Mouse (Mus musculus): ENCODE measurements around the gene Mepe. TPM values are rescaled to one million over a fixed set of nuclear protein-coding genes. Genes with fewer than 3 reads are reported as not detected.

The Mepe gene
- total and polyA plus RNA-seq, 2 experiments from 2014 or later = not detected

- no peak for TF ChIP-seq CTCF (IDR thresholded peaks at IDR 0.05; ENCODE audit: low read depth)
- DNase-seq (ENCODE audit: low spot score) = no peak
- Histone ChIP-seq H3K27me3 (ENCODE audit: insufficient read depth, low read length) (no peaks in the 10 kb centered on the region), H3K4me3 (ENCODE audit: low read length) (no peak overlapping the region), H3K9me3 (ENCODE audit: low read length) (no peaks in the 10 kb centered on the region), H3K9ac (replicated peaks; ENCODE audit: low read length) (no peak overlapping the region), H3K4me1 (ENCODE audit: insufficient read depth, low read length) (no peaks in the 10 kb centered on the region), H3K4me2 (ENCODE audit: low read depth, low read length) (no peak overlapping the region), H3K27ac (no peak overlapping the region), H3K36me3 (ENCODE audit: insufficient read depth, low read length) (no peaks in the 10 kb centered on the region)
- 90% methylated on average over 4 of the region's 4 CpGs for WGBS
- ATAC-seq = no peak
These were observed 46.2 kb downstream of the Mepe start for GRCm38 (mm10) chr5:104371284-104371683.

DNA sequence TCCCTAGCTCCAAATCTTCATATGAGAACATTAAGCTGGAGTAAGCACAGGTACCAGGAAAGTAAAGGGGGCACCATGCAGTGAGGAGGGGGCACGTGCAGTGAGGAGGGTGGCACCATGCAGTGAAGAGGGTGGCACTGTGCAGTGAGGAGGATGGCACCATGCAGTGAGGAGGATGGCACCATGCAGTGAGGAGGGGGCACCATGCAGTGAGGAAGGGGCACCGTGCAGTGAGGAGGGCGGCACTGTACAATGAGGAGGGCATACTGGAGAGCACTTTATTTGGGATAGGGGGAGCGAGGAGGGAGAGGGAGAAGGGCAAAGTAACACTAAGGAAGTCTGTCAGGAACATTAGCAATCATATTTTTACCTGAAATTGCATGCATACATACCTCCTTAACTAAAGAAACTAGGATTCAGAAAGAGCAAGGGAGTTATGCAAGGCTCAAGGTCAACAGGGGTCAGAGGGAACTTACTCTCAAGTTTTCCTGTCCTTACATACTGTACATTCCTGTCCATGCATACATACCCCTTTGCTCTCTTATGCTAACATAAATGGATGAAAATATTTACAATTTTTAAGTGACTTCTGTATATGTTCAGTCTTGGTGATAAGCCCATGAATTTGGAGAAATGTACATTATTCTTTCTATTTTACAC lies 48.6 kb downstream of the Mepe start:
- no peak overlapping the region for H3K4me3 ChIP-seq (ENCODE audit: low read length)
- H3K27me3 ChIP-seq (ENCODE audit: insufficient read depth, low read length) = no peaks in the 10 kb centered on the region
- DNase-seq (ENCODE audit: low spot score) = no peak
- no peak overlapping the region for H3K9ac ChIP-seq (replicated peaks; ENCODE audit: low read length)
- no peaks in the 10 kb centered on the region for H3K9me3 ChIP-seq (ENCODE audit: low read length)
- 86% methylated on average over 4 of the region's 4 CpGs for WGBS
- no peak overlapping the region for H3K27ac ChIP-seq
- no peak for TF ChIP-seq CTCF (IDR thresholded peaks at IDR 0.05; ENCODE audit: low read depth)
- H3K36me3 ChIP-seq (ENCODE audit: insufficient read depth, low read length) = no peaks in the 10 kb centered on the region
- no peak overlapping the region for H3K4me2 ChIP-seq (ENCODE audit: low read depth, low read length)
- ATAC-seq = no peak
- no peaks in the 10 kb centered on the region for H3K4me1 ChIP-seq (ENCODE audit: insufficient read depth, low read length)

GRCm38 (mm10) chr5:104374308-104374660 lies 49.2 kb downstream of the Mepe start:
- Histone ChIP-seq H3K4me1 (ENCODE audit: insufficient read depth, low read length) (no peaks in the 10 kb centered on the region), H3K9me3 (ENCODE audit: low read length) (no peaks in the 10 kb centered on the region), H3K4me2 (ENCODE audit: low read depth, low read length) (no peak overlapping the region), H3K27ac (no peak overlapping the region), H3K9ac (replicated peaks; ENCODE audit: low read length) (no peak overlapping the region), H3K36me3 (ENCODE audit: insufficient read depth, low read length) (no peaks in the 10 kb centered on the region), H3K27me3 (ENCODE audit: insufficient read depth, low read length) (no peaks in the 10 kb centered on the region), H3K4me3 (ENCODE audit: low read length) (no peak overlapping the region)
- 76% methylated on average over 6 of the region's 6 CpGs for WGBS
- ATAC-seq (no peak), DNase-seq (ENCODE audit: low spot score) (peak; percentile 25)
- no peak for TF ChIP-seq CTCF (IDR thresholded peaks at IDR 0.05; ENCODE audit: low read depth)

- H3K27me3 ChIP-seq (ENCODE audit: insufficient read depth, low read length) = no peaks in the 10 kb centered on the region
- no peak overlapping the region for H3K9ac ChIP-seq (replicated peaks; ENCODE audit: low read length)
- no peaks in the 10 kb centered on the region for H3K4me1 ChIP-seq (ENCODE audit: insufficient read depth, low read length)
- H3K27ac ChIP-seq = no peak overlapping the region
- no peaks in the 10 kb centered on the region for H3K36me3 ChIP-seq (ENCODE audit: insufficient read depth, low read length)
- H3K4me2 ChIP-seq (ENCODE audit: low read depth, low read length) = no peak overlapping the region
- no peaks in the 10 kb centered on the region for H3K9me3 ChIP-seq (ENCODE audit: low read length)
- 65% methylated on average over 2 of the region's 2 CpGs for WGBS
- TF ChIP-seq CTCF (IDR thresholded peaks at IDR 0.05; ENCODE audit: low read depth) = no peak
- no peak overlapping the region for H3K4me3 ChIP-seq (ENCODE audit: low read length)
- DNase-seq (ENCODE audit: low spot score) (peak; percentile 38), ATAC-seq (0 out of 2 replicates have a peak, but pooled peaks have one; percentile 45)
These were observed 50.0 kb downstream of the Mepe start for GRCm38 (mm10) chr5:104375132-104375531.

- no peaks in the 10 kb centered on the region for H3K27me3 ChIP-seq (ENCODE audit: insufficient read depth, low read length)
- no peak overlapping the region for H3K4me2 ChIP-seq (ENCODE audit: low read depth, low read length)
- no peaks in the 10 kb centered on the region for H3K4me1 ChIP-seq (ENCODE audit: insufficient read depth, low read length)
- WGBS = 82% methylated on average over 1 of the region's 1 CpGs
- no peak overlapping the region for H3K27ac ChIP-seq
- no peak for ATAC-seq
- no peak overlapping the region for H3K4me3 ChIP-seq (ENCODE audit: low read length)
- DNase-seq (ENCODE audit: low spot score) = no peak
- no peaks in the 10 kb centered on the region for H3K36me3 ChIP-seq (ENCODE audit: insufficient read depth, low read length)
- H3K9ac ChIP-seq (replicated peaks; ENCODE audit: low read length) = no peak overlapping the region
- no peaks in the 10 kb centered on the region for H3K9me3 ChIP-seq (ENCODE audit: low read length)
- no peak for TF ChIP-seq CTCF (IDR thresholded peaks at IDR 0.05; ENCODE audit: low read depth)
These were observed 51.8 kb downstream of the Mepe start for GRCm38 (mm10) chr5:104376890-104377289.

DNA sequence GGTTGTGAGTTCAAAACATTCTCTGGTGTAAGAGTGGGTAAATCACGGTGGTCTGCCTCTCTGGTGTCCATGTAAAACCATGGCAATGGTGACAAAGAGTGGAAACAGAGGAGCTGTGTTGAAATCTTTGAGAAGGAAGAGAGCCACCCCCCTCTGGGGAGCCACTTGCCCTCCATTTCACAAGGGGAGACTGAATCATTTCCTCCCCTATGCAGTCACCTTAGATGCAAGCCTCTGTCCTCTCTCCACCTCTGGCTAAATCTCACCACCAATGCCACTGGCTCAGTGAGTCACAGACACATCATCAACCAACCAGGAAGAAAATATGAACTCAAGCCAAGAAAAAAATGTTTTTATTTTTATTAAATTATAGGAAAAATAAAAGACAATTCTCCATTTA lies 55.4 kb downstream of the Mepe start:
- no peaks in the 10 kb centered on the region for H3K9me3 ChIP-seq (ENCODE audit: low read length)
- no peak overlapping the region for H3K4me3 ChIP-seq (ENCODE audit: low read length)
- H3K36me3 ChIP-seq (ENCODE audit: insufficient read depth, low read length) = no peaks in the 10 kb centered on the region
- no peaks in the 10 kb centered on the region for H3K27me3 ChIP-seq (ENCODE audit: insufficient read depth, low read length)
- TF ChIP-seq CTCF (IDR thresholded peaks at IDR 0.05; ENCODE audit: low read depth) = no peak
- ATAC-seq = no peak
- H3K4me2 ChIP-seq (ENCODE audit: low read depth, low read length) = no peak overlapping the region
- H3K4me1 ChIP-seq (ENCODE audit: insufficient read depth, low read length) = no peaks in the 10 kb centered on the region
- no peak overlapping the region for H3K27ac ChIP-seq
- 87% methylated on average over 1 of the region's 1 CpGs for WGBS
- no peak for DNase-seq (ENCODE audit: low spot score)
- H3K9ac ChIP-seq (replicated peaks; ENCODE audit: low read length) = no peak overlapping the region

DNA sequence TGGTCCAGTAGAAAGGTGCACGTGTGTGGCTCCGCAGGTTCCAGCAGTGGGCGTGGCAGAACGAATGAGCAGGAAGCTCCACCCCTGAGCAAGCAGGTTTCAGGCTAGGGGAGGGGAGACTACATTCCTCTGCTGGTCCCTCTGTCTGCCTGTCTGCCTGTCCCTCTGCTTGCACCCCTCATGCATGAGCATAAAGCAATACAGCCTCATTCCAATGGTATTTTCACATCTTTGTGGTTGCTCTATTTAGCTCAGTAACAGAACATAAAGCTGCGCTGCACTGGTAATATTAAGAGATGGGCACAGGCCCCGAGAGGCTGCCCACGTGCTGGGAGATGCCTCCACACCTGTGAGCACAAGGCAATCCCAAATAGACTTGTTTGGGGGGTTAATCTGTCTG lies 56.5 kb downstream of the Mepe start:
- H3K4me3 ChIP-seq (ENCODE audit: low read length) = no peak overlapping the region
- WGBS = 80% methylated on average over 3 of the region's 7 CpGs

More for the DNA sequence above, 56.5 kb downstream of the Mepe start:
- no peak for ATAC-seq
- H3K9me3 ChIP-seq (ENCODE audit: low read length) = no peaks in the 10 kb centered on the region
- no peaks in the 10 kb centered on the region for H3K27me3 ChIP-seq (ENCODE audit: insufficient read depth, low read length)
- DNase-seq (ENCODE audit: low spot score) = no peak
- no peak for TF ChIP-seq CTCF (IDR thresholded peaks at IDR 0.05; ENCODE audit: low read depth)
- H3K36me3 ChIP-seq (ENCODE audit: insufficient read depth, low read length) = no peaks in the 10 kb centered on the region
- H3K27ac ChIP-seq = no peak overlapping the region
- no peaks in the 10 kb centered on the region for H3K4me1 ChIP-seq (ENCODE audit: insufficient read depth, low read length)
- H3K4me2 ChIP-seq (ENCODE audit: low read depth, low read length) = no peak overlapping the region
- H3K9ac ChIP-seq (replicated peaks; ENCODE audit: low read length) = no peak overlapping the region

All from hindbrain, postnatal 0 days (tissue).